21 mouse cellular contexts compared by ENCODE assay signal in genomic region chr11:24139952-24140351, GRCm38 (mm10).
DNase-seq lines count a peak whose midpoint lies in the region; ATAC-seq and TF ChIP-seq lines count a peak whose summit lies in the region.
"Had no signal": no experiment of that assay in that cellular context is flagged by ENCODE, and none has a peak within 500 bp of the region (broad histone marks: within the 10 kb centered on the region; RNA-seq: fewer than 3 reads in every experiment).

No protein-coding gene starts in this region.

- 80% methylated on average over 2 of the region's 2 CpGs for WGBS in bone marrow, adult 2 months
- 87% methylated on average over 2 of the region's 2 CpGs for WGBS in liver, embryonic 16.5 days (ENCODE audit: insufficient replicate concordance)
- WGBS in hindbrain, embryonic 13.5 days = 95% methylated on average over 2 of the region's 2 CpGs

- in situ Hi-C loops in CH12.LX (cut with MboI; ENCODE audit: low pct_ligation_motif_present, low pct_unique_long_range_greater_than_20kb, low sequenced_read_pairs) = loop anchor here (5.0 kb wide), 1 partner anchor 53 kb away; no protein-coding TSS in a partner anchor

- TF ChIP-seq RAD21 in CH12.LX (IDR thresholded peaks at IDR 0.05; ENCODE audit: low read depth, low read length) = no peak

- no peak overlapping the region for H3K4me2 ChIP-seq in CH12.LX (ENCODE audit: insufficient read depth, low read depth, poor library complexity, severe bottlenecking)
- no peak overlapping the region for H3K4me2 ChIP-seq in liver, embryonic 16.5 days (ENCODE audit: low read depth, low read length)
- H3K4me2 ChIP-seq in hindbrain, embryonic 13.5 days = no peak overlapping the region
- H3K4me2 ChIP-seq: heart, embryonic 12.5 days; hindbrain, embryonic 15.5 days; limb, embryonic 15.5 days; midbrain, embryonic 11.5 days; stomach, embryonic 15.5 days had no signal

- peak; percentile 62 for TF ChIP-seq CTCF in layer of hippocampus, adult 2 months (conservative IDR thresholded peaks at IDR 0.05)
- peak; percentile 29 to 40 for TF ChIP-seq CTCF in CH12.LX (conservative IDR thresholded peaks at IDR 0.05 in 1 of 2, IDR thresholded peaks at IDR 0.05 in 1 of 2; ENCODE audit: low read depth in 2 of 2, low read length in 2 of 2)
- no peak for TF ChIP-seq CTCF in bone marrow, adult 2 months (IDR thresholded peaks at IDR 0.05; ENCODE audit: control insufficient read depth, insufficient read depth, low read length)

- H3K27ac ChIP-seq in layer of hippocampus, adult 2 months = peak overlapping the region; percentile 95
- no peak overlapping the region; the same call in 1 of the 2 replicates for H3K27ac ChIP-seq in CH12.LX (ENCODE audit: insufficient read depth, low read depth)
- peak overlapping the region; percentile 30; the same call in 1 of the 2 replicates for H3K27ac ChIP-seq in bone marrow, adult 2 months (ENCODE audit: control insufficient read depth, insufficient read depth, low read depth, low read length, poor library complexity)
- H3K27ac ChIP-seq in liver, embryonic 16.5 days (ENCODE audit: low read length) = peak overlapping the region; percentile 19; the same call in 1 of the 2 replicates
- H3K27ac ChIP-seq in hindbrain, embryonic 13.5 days = no peak overlapping the region
- H3K27ac ChIP-seq: hindbrain, embryonic 15.5 days; limb, embryonic 15.5 days; stomach, embryonic 15.5 days had no signal

- H3K9ac ChIP-seq in CH12.LX (ENCODE audit: insufficient read depth, low read depth) = no peak overlapping the region
- H3K9ac ChIP-seq in liver, embryonic 16.5 days (ENCODE audit: low read depth, low read length) = no peak overlapping the region
- H3K9ac ChIP-seq in hindbrain, embryonic 13.5 days = no peak overlapping the region
- H3K9ac ChIP-seq: heart, embryonic 12.5 days; hindbrain, embryonic 15.5 days; limb, embryonic 15.5 days; stomach, embryonic 15.5 days had no signal

- no peaks in the 10 kb centered on the region for H3K79me2 ChIP-seq in CH12.LX (replicated peaks; ENCODE audit: control insufficient read depth, extremely low read depth, insufficient read depth, poor library complexity, severe bottlenecking)

- peaks cover 7% of the 10 kb centered on the region for H3K9me3 ChIP-seq in CH12.LX (replicated peaks; ENCODE audit: low read length)
- peaks cover 3% of the 10 kb centered on the region; the same call in 1 of the 2 replicates for H3K9me3 ChIP-seq in liver, embryonic 16.5 days (replicated peaks; ENCODE audit: control insufficient read depth, low read length)
- no peaks in the 10 kb centered on the region for H3K9me3 ChIP-seq in hindbrain, embryonic 13.5 days
- H3K9me3 ChIP-seq: heart, embryonic 12.5 days; hindbrain, embryonic 15.5 days; limb, embryonic 15.5 days; stomach, embryonic 15.5 days had no signal

- DNase-seq in layer of hippocampus, adult 2 months (ENCODE audit: low spot score in 2 of 2) = no peak
- no peak for DNase-seq in layer of hippocampus, postnatal 36 days
- DNase-seq in CH12.LX (ENCODE audit: extremely low read depth) = no peak
- DNase-seq: adrenal gland, adult 8-10 months; cerebellum, adult 2 months; kidney, adult 2 months; kidney, postnatal 36 days; lung, postnatal 36 days; right cerebral cortex, adult 18-20 months had no signal

- no peak for TF ChIP-seq EP300 in CH12.LX (IDR thresholded peaks at IDR 0.05; ENCODE audit: low read length)

- dilution Hi-C loops in CH12.LX (cut with MboI; ENCODE audit: extremely low pct_ligation_motif_present, extremely low pct_unique_long_range_greater_than_20kb, low sequenced_read_pairs) = no loop called here

- no peaks in the 10 kb centered on the region for H3K27me3 ChIP-seq in CH12.LX (replicated peaks)
- H3K27me3 ChIP-seq in liver, embryonic 16.5 days (ENCODE audit: control insufficient read depth, insufficient read depth, low read depth, low read length) = no peaks in the 10 kb centered on the region
- no peaks in the 10 kb centered on the region for H3K27me3 ChIP-seq in hindbrain, embryonic 13.5 days
- H3K27me3 ChIP-seq: heart, embryonic 12.5 days; hindbrain, embryonic 15.5 days; limb, embryonic 15.5 days; stomach, embryonic 15.5 days had no signal

- no peak overlapping the region for H3K4me3 ChIP-seq in layer of hippocampus, adult 2 months
- no peak overlapping the region for H3K4me3 ChIP-seq in CH12.LX (replicated peaks in 1 of 3; ENCODE audit: low read depth in 2 of 3, low read length in 2 of 3, poor library complexity in 1 of 3)
- no peak overlapping the region for H3K4me3 ChIP-seq in bone marrow, adult 2 months (replicated peaks; ENCODE audit: control insufficient read depth, low read depth, low read length)
- H3K4me3 ChIP-seq in liver, embryonic 16.5 days (ENCODE audit: low read depth, low read length) = no peak overlapping the region
- H3K4me3 ChIP-seq in hindbrain, embryonic 13.5 days = no peak overlapping the region
- H3K4me3 ChIP-seq: erythroblast, embryonic 14.5 days; heart, embryonic 12.5 days; hindbrain, embryonic 15.5 days; limb, embryonic 15.5 days; myocyte; stomach, embryonic 15.5 days had no signal

- H3K4me1 ChIP-seq in CH12.LX (ENCODE audit: control insufficient read depth in 1 of 2, insufficient read depth in 2 of 2) = peaks cover 30 to 100% of the 10 kb centered on the region in 2 experiments
- peaks cover 20% of the 10 kb centered on the region for H3K4me1 ChIP-seq in bone marrow, adult 2 months (ENCODE audit: control insufficient read depth, insufficient read depth, low read length)
- H3K4me1 ChIP-seq in liver, embryonic 16.5 days (ENCODE audit: control insufficient read depth, low read depth, low read length) = peaks cover 30% of the 10 kb centered on the region
- H3K4me1 ChIP-seq in hindbrain, embryonic 13.5 days (replicated peaks) = peaks cover 50% of the 10 kb centered on the region

- H3K36me3 ChIP-seq in CH12.LX (replicated peaks in 1 of 2; ENCODE audit: control insufficient read depth in 1 of 2, insufficient read depth in 1 of 2, low read length in 1 of 2) = peaks cover 0 to 57% of the 10 kb centered on the region in 2 experiments
- H3K36me3 ChIP-seq in liver, embryonic 16.5 days (ENCODE audit: control insufficient read depth, insufficient read depth) = peaks cover 13% of the 10 kb centered on the region
- H3K36me3 ChIP-seq in hindbrain, embryonic 13.5 days = peaks cover 4% of the 10 kb centered on the region
- H3K36me3 ChIP-seq: hindbrain, embryonic 15.5 days; stomach, embryonic 15.5 days had no signal

- ATAC-seq in liver, embryonic 16.5 days (ENCODE audit: low read depth) = no peak
- ATAC-seq in hindbrain, embryonic 13.5 days (ENCODE audit: low FRiP score) = no peak
- no peak for ATAC-seq in frontal cortex, adult (ENCODE audit: low TSS enrichment)
- ATAC-seq: forebrain, embryonic 16.5 days had no signal

- no peak for TF ChIP-seq POLR2A in CH12.LX (IDR thresholded peaks at IDR 0.05; ENCODE audit: low read depth, low read length)
- TF ChIP-seq POLR2A in bone marrow, adult 2 months (IDR thresholded peaks at IDR 0.05; ENCODE audit: borderline replicate concordance, control insufficient read depth, low read depth, low read length) = no peak

TF ChIP-seq in CH12.LX, 34 proteins besides CTCF, POLR2A, EP300 and RAD21:
- TF ChIP-seq TCF12 (IDR thresholded peaks at IDR 0.05; ENCODE audit: low read depth, low read length) (no peak), IRF4 (IDR thresholded peaks at IDR 0.05; ENCODE audit: low read depth, low read length) (no peak), MEF2A (IDR thresholded peaks at IDR 0.05; ENCODE audit: borderline replicate concordance, low read depth, low read length) (no peak), SMC3 (IDR thresholded peaks at IDR 0.05; ENCODE audit: low read depth, low read length) (no peak), MAZ (IDR thresholded peaks at IDR 0.05; ENCODE audit: low read depth, low read length) (no peak), CHD1 (IDR thresholded peaks at IDR 0.05; ENCODE audit: low read depth, low read length) (no peak), ELF1 (IDR thresholded peaks at IDR 0.05; ENCODE audit: low read depth, low read length) (no peak), ZC3H11A (IDR thresholded peaks at IDR 0.05; ENCODE audit: low read depth, low read length) (no peak), BHLHE40 (IDR thresholded peaks at IDR 0.05; ENCODE audit: low read depth, low read length) (no peak), GABPA (IDR thresholded peaks at IDR 0.05; ENCODE audit: insufficient replicate concordance, low read depth, low read length) (no peak)

Comparison
In these comparisons a context has a peak if more than half of its experiments do, and no peak if none do; other contexts are left out.
1. H3K27ac ChIP-seq: peak in layer of hippocampus, adult 2 months (single experiment), bone marrow, adult 2 months (single experiment) and liver, embryonic 16.5 days (single experiment); none in CH12.LX (single experiment) and hindbrain, embryonic 13.5 days (single experiment).